Mouse (Mus musculus) spleen, adult 2 months (tissue): Measurements from ENCODE around the gene Nps.

Source experiments
- CTCF ChIP-seq: fragments of 200-500 bp; IDR thresholded peaks from 2 replicates; pipeline ENCODE4 v1.5.1; 2011; ENCODE audit warnings: mild to moderate bottlenecking, inconsistent platforms; ENCODE audit not compliant: insufficient read depth, insufficient read length, insufficient replicate concordance; ENCODE audit errors: extremely low read depth
- POLR2A ChIP-seq: fragments of 200-500 bp; IDR thresholded peaks from 2 replicates; pipeline ENCODE4 v1.6.1; 2011; ENCODE audit warnings: low read depth, low read length, inconsistent platforms

GRCm38 (mm10) chr7:135271011-135271410 is 12.5 kb downstream of the Nps start:
- TF ChIP-seq CTCF (no peak), POLR2A (no peak)
